Mouse (Mus musculus): ENCODE results near the gene Xylt1. TPM values are rescaled to one million over a fixed set of nuclear protein-coding genes. Genes with fewer than 3 reads are reported as not detected.

The Xylt1 gene
- polyA plus RNA-seq, 1 experiment from 2014 or later, result 0.52 TPM

DNA sequence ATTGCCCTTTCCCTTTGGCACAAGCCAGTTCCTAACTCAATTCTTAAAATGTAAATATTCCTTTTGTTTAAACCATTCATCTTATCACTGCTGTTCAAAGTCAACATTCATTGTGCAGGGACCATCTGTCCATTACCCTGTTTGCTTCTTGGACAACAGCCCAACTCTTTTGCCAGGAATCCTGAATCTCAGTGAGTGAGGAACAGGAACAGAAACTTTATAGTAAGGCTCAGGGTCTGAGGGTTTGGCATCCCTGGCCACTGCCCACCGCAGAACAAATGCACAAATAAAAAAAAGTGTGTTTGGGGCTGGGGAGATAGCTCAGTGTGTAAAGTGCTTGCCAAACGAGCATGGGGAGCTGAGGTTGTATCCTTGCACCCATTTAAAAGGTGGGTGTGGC lies 71.5 kb downstream of the Xylt1 start:
- Histone ChIP-seq H3K9me3 (ENCODE audit: control insufficient read depth) (no peaks in the 10 kb centered on the region), H3K4me1 (replicated peaks; ENCODE audit: control insufficient read depth, insufficient read depth, low read length) (no peaks in the 10 kb centered on the region), H3K36me3 (ENCODE audit: control insufficient read depth, insufficient read depth) (no peaks in the 10 kb centered on the region), H3K4me2 (replicated peaks; ENCODE audit: low read depth) (no peak overlapping the region), H3K4me3 (ENCODE audit: low read depth, low read length) (no peak overlapping the region), H3K27ac (ENCODE audit: low read depth, low read length) (no peak overlapping the region), H3K9ac (ENCODE audit: low read depth, low read length) (no peak overlapping the region), H3K27me3 (replicated peaks; ENCODE audit: control insufficient read depth, insufficient read depth, low read length) (no peaks in the 10 kb centered on the region)
- no peak for ATAC-seq
- TF ChIP-seq CTCF (IDR thresholded peaks at IDR 0.05; ENCODE audit: low read depth), result no peak
- WGBS, result 28% methylated on average over 2 of the region's 2 CpGs

GRCm38 (mm10) chr7:117454789-117455548 lies 74.2 kb downstream of the Xylt1 start:
- Histone ChIP-seq H3K9me3 (ENCODE audit: control insufficient read depth) (no peaks in the 10 kb centered on the region), H3K4me1 (replicated peaks; ENCODE audit: control insufficient read depth, insufficient read depth, low read length) (no peaks in the 10 kb centered on the region), H3K9ac (ENCODE audit: low read depth, low read length) (no peak overlapping the region), H3K27me3 (replicated peaks; ENCODE audit: control insufficient read depth, insufficient read depth, low read length) (no peaks in the 10 kb centered on the region), H3K4me3 (ENCODE audit: low read depth, low read length) (no peak overlapping the region), H3K27ac (ENCODE audit: low read depth, low read length) (no peak overlapping the region), H3K36me3 (ENCODE audit: control insufficient read depth, insufficient read depth) (no peaks in the 10 kb centered on the region), H3K4me2 (replicated peaks; ENCODE audit: low read depth) (no peak overlapping the region)
- WGBS, result 91% methylated on average over 11 of the region's 11 CpGs
- ATAC-seq, result no peak
- TF ChIP-seq CTCF (IDR thresholded peaks at IDR 0.05; ENCODE audit: low read depth), result no peak

DNA sequence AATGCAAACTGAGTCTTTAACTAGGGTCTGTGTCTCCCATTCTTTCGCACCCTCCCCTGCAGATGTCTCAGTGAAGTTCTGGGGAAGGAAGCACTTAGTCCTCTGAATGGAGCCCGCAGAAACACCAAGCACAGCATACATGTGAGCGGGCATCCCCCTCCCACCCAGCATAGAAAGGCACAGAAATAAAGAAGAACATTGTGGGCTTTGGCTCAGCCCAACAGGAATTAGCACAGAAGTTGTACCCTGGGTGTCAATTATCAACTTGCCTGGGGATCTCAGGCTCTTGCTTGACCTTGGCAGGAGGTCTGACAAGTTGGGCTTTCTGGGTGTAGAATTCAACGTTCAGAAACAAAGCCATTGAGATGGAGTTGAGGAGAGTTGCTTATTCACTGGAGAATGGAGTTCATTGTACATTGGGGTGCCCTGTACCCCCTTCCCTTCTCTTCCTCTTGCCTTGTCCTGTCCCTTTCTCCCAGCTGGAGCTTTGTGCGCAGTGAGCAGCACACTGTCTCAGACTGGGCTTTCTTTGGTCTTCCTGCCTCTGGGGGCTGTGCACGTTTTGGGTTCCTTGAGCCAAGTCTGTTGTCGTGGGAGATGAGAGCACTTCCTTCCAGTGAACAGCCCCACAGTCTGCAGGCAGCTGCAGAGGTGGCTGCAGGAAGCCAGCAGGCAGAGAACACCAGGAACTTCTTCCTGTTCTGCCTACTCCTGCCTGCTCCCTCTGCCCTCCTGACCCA lies 81.6 kb downstream of the Xylt1 start:
- Histone ChIP-seq H3K4me1 (replicated peaks; ENCODE audit: control insufficient read depth, insufficient read depth, low read length) (no peaks in the 10 kb centered on the region), H3K36me3 (ENCODE audit: control insufficient read depth, insufficient read depth) (no peaks in the 10 kb centered on the region), H3K4me2 (replicated peaks; ENCODE audit: low read depth) (no peak overlapping the region), H3K27me3 (replicated peaks; ENCODE audit: control insufficient read depth, insufficient read depth, low read length) (no peaks in the 10 kb centered on the region), H3K4me3 (ENCODE audit: low read depth, low read length) (no peak overlapping the region), H3K27ac (ENCODE audit: low read depth, low read length) (no peak overlapping the region), H3K9ac (ENCODE audit: low read depth, low read length) (no peak overlapping the region), H3K9me3 (ENCODE audit: control insufficient read depth) (no peaks in the 10 kb centered on the region)
- no peak for ATAC-seq
- TF ChIP-seq CTCF (IDR thresholded peaks at IDR 0.05; ENCODE audit: low read depth), result no peak
- WGBS, result 57% methylated on average over 7 of the region's 7 CpGs

DNA sequence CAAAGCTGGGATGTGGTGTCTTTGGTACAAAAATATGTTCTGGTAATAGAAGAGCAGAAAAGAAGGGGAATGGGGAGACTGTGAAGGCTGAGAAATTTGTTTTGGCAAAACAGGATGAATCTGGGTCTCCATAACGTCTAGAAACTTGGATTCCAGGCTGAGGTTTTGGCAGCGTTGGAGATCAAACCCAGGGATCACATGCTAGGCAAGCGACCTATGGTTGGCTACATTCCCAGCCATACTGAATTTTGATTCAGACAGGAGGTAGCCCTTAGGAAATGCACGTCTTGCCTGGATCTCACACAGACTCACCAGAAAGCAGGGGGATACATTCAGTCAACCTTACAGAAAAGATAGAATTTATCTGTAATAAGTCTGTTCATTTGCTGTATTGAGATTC lies 84.2 kb downstream of the Xylt1 start:
- Histone ChIP-seq H3K9ac (ENCODE audit: low read depth, low read length) (no peak overlapping the region), H3K36me3 (ENCODE audit: control insufficient read depth, insufficient read depth) (no peaks in the 10 kb centered on the region), H3K27me3 (replicated peaks; ENCODE audit: control insufficient read depth, insufficient read depth, low read length) (no peaks in the 10 kb centered on the region), H3K4me3 (ENCODE audit: low read depth, low read length) (no peak overlapping the region), H3K4me2 (replicated peaks; ENCODE audit: low read depth) (no peak overlapping the region), H3K9me3 (ENCODE audit: control insufficient read depth) (no peaks in the 10 kb centered on the region), H3K27ac (ENCODE audit: low read depth, low read length) (no peak overlapping the region), H3K4me1 (replicated peaks; ENCODE audit: control insufficient read depth, insufficient read depth, low read length) (peaks cover 5% of the 10 kb centered on the region; the same call in 1 of the 2 replicates)
- TF ChIP-seq CTCF (IDR thresholded peaks at IDR 0.05; ENCODE audit: low read depth), result no peak
- ATAC-seq, result no peak
- 65% methylated on average over 4 of the region's 4 CpGs for whole genome bisulfite sequencing

DNA sequence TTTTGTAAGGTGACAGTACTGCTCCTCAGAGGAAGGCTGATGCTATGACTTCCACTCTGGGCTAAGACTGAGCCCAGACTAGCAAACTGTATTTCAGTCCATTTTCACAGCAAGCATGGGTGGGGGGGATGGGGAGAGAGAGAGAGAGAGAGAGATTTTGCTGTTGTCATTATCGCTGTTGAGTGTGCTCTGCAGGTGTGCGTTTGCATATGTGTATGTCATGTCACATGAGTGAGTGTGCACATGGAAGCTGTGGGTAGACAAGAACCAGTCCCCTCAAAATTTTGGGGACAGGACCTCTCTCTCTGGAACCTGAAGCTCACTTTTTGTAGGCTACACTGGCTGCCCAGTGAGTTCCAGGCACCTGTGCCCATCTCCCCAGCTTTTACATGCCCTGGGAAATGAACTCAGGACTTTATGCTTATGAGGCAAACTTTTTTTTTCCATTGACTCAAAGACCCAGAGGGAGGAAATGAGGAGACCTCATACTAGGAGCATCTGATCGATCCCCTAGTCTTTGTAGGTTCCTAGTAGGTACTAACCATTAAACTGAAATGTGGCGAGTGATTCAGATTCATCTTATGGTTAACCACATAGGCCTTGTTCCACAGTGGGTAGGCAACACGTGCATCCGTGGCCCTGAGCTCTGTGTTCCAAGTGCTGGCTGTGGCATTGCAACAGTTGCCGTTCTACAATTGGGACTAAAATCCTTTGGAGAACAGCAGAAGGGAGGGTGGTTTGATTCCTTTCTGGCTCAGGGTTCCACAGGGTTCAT lies 85.4 kb downstream of the Xylt1 start:
- H3K4me2 ChIP-seq (replicated peaks; ENCODE audit: low read depth), result no peak overlapping the region
- H3K27me3 ChIP-seq (replicated peaks; ENCODE audit: control insufficient read depth, insufficient read depth, low read length), result no peaks in the 10 kb centered on the region
- H3K36me3 ChIP-seq (ENCODE audit: control insufficient read depth, insufficient read depth), result no peaks in the 10 kb centered on the region
- ATAC-seq, result no peak
- WGBS, result 89% methylated on average over 7 of the region's 7 CpGs
- H3K9ac ChIP-seq (ENCODE audit: low read depth, low read length), result no peak overlapping the region
- no peak for TF ChIP-seq CTCF (IDR thresholded peaks at IDR 0.05; ENCODE audit: low read depth)
- peaks cover 9% of the 10 kb centered on the region for H3K4me1 ChIP-seq (replicated peaks; ENCODE audit: control insufficient read depth, insufficient read depth, low read length)
- H3K4me3 ChIP-seq (ENCODE audit: low read depth, low read length), result no peak overlapping the region
- H3K27ac ChIP-seq (ENCODE audit: low read depth, low read length), result no peak overlapping the region
- H3K9me3 ChIP-seq (ENCODE audit: control insufficient read depth), result no peaks in the 10 kb centered on the region

DNA sequence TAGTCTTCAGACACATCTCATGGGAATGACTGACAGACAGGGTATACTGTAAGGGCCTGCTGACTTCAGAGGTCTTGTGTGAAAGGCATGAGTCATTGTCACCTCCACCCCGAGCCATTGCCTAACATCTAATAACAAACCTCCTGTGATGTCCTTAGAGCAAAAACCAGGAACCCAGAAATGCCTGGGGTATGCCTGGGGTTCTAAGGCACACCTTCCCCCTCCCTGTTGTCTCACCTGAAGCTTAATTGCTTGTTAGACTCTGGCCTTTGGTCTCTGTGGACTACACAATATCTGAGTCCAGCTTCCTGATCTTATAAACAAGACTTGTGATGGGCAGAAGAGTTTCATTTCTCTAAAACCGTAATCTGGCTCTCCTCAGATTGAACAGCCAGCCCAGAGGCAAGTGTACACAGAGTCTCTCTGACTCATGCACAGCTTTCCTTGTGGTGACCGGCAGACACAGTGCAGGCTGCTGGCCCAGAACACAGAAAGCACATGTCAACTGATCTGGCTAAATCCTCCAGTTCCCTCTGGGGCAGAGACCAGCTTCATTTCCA lies 89.5 kb downstream of the Xylt1 start:
- Histone ChIP-seq H3K36me3 (ENCODE audit: control insufficient read depth, insufficient read depth) (no peaks in the 10 kb centered on the region), H3K4me1 (replicated peaks; ENCODE audit: control insufficient read depth, insufficient read depth, low read length) (peaks cover 9% of the 10 kb centered on the region), H3K27ac (ENCODE audit: low read depth, low read length) (peak overlapping the region; percentile 68), H3K9me3 (ENCODE audit: control insufficient read depth) (no peaks in the 10 kb centered on the region), H3K4me3 (ENCODE audit: low read depth, low read length) (no peak overlapping the region), H3K4me2 (replicated peaks; ENCODE audit: low read depth) (peak overlapping the region; percentile 17; the same call in 1 of the 2 replicates), H3K27me3 (replicated peaks; ENCODE audit: control insufficient read depth, insufficient read depth, low read length) (no peaks in the 10 kb centered on the region), H3K9ac (ENCODE audit: low read depth, low read length) (no peak overlapping the region)
- ATAC-seq, result peak; percentile 95
- 14% methylated on average over 3 of the region's 3 CpGs for WGBS
- no peak for TF ChIP-seq CTCF (IDR thresholded peaks at IDR 0.05; ENCODE audit: low read depth)

Measured in intestine, postnatal 0 days (tissue).